Mouse (Mus musculus): Measurements from ENCODE around the gene Spatc1l.

DNA sequence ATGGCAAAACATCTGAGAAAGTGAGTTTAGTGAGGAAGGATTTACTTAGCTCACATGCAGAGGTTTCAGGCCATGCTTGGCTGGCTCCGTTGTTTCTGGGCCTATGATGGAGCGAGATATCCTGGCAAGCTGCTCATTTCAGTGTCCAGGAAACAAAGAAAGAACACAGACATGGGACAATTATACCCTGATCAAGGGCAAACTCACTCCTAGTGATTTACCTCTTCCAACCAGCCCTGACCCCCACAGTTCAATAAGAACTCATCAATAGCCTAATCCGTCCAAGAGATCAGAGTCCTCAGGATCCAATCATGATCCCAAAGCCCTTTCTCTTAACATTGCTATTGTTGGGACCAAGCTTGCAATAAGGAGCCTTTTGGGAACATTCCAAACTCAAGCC lies 10.1 kb downstream of the Spatc1l start:
- TF ChIP-seq CTCF (IDR thresholded peaks at IDR 0.05; ENCODE audit: low read depth, low read length) (no peak), POLR2A (IDR thresholded peaks at IDR 0.05; ENCODE audit: borderline replicate concordance, low read depth, low read length) (no peak)
